Mouse (Mus musculus) heart, embryonic 16.5 days (tissue): ENCODE measurements at regions not wholly inside any gene's neighbourhood (a gene's known extent, or its start where the extent isn't known, plus 50 kb on each side); places are given as distances from the start of the nearest gene placed in this dataset.

Experiments used
- ATAC-seq: fragments of 200-750 bp; cut with Nextera tagmentation; replicated peaks from 2 replicates; pipeline ENCODE4 v1.8.0; 2017; ENCODE audit warnings: moderate number of reproducible peaks; ENCODE audit not compliant: insufficient read depth, low FRiP score; ENCODE audit errors: extremely low read depth
- H3K27ac ChIP-seq: fragments of 300-500 bp; sonication (generic); 2 replicates; pipeline ENCODE4 v1.5.1; 2014; ENCODE audit warnings: mild to moderate bottlenecking, low read length, control low read depth, moderate library complexity
- H3K27me3 ChIP-seq: fragments of 300-500 bp; sonication (generic); 2 replicates; pipeline ENCODE4 v1.6.1; 2014; ENCODE audit warnings: low read length, mixed read lengths; ENCODE audit not compliant: control insufficient read depth, insufficient read depth
- H3K36me3 ChIP-seq: fragments of 300-500 bp; sonication (generic); 2 replicates; pipeline ENCODE4 v1.6.1; 2014; ENCODE audit not compliant: control insufficient read depth, insufficient read depth
- H3K4me1 ChIP-seq: fragments of 300-500 bp; sonication (generic); 2 replicates; pipeline ENCODE4 v1.6.1; 2014; ENCODE audit warnings: low read length, mixed read lengths; ENCODE audit not compliant: control insufficient read depth, insufficient read depth
- H3K4me2 ChIP-seq: fragments of 300-500 bp; sonication (generic); 2 replicates; pipeline ENCODE4 v1.6.1; 2014; ENCODE audit warnings: low read depth, mild to moderate bottlenecking, control low read depth, low read length
- H3K4me3 ChIP-seq: fragments of 300-500 bp; sonication (generic); 2 replicates; pipeline ENCODE4 v1.5.1; 2014; ENCODE audit warnings: mild to moderate bottlenecking, control low read depth, low read length
- H3K9ac ChIP-seq: fragments of 300-500 bp; sonication (generic); 2 replicates; pipeline ENCODE4 v1.6.1; 2014; ENCODE audit warnings: low read length, control low read depth
- H3K9me3 ChIP-seq: fragments of 300-500 bp; sonication (generic); replicated peaks from 2 replicates; pipeline ENCODE4 v1.6.1; 2016; ENCODE audit warnings: low read length; ENCODE audit not compliant: control insufficient read depth
- WGBS: fragments of 180-500 bp; shearing (Covaris S2); extraction: QIAGEN DNeasy Blood & Tissue Kit; methylation state at CpG from one replicate; pipeline ENCODE4 v1.1.7; 2014; 5-methylcytosine and 5-hydroxymethylcytosine counted together

- Histone ChIP-seq H3K9me3 (no peaks in the 10 kb centered on the region), H3K4me3 (no peak overlapping the region), H3K36me3 (no peaks in the 10 kb centered on the region), H3K4me1 (0 out of 2 replicates have a peak, but pooled peaks cover 2% of the 10 kb centered on the region), H3K4me2 (peak overlapping the region; percentile 35; the same call in 1 of the 2 replicates), H3K9ac (no peak overlapping the region), H3K27ac (no peak overlapping the region), H3K27me3 (no peaks in the 10 kb centered on the region)
- no peak for ATAC-seq
- 28% methylated on average over 22 of the region's 22 CpGs for WGBS
Observed at GRCm38 (mm10) chr17:45251034-45251730, 182.4 kb downstream of the Cdc5l start.

DNA sequence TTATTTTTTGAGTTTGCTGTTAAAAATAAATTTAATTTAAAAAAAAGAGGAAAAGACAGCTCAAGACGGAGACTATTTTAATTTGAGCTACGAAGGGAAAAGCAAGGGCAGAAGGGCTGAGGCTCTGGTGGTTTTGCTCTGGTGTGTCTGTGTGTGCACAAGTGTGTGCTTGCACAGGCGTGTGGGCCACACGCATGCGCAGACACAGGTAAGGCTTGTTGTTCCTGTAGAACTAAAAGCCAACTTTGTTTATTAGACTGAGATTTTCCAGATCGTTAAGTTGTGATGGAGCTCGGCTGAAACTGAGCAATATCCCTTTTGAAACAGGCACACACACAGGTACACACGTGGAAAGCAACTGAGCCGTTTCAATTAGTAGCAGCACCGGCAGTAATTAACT is 183.1 kb downstream of the Cdc5l start:
- WGBS: 85% methylated on average over 10 of the region's 10 CpGs
- H3K4me2 ChIP-seq: no peak overlapping the region
- H3K9me3 ChIP-seq: no peaks in the 10 kb centered on the region
- ATAC-seq: no peak
- H3K27ac ChIP-seq: no peak overlapping the region
- H3K9ac ChIP-seq: no peak overlapping the region
- H3K4me1 ChIP-seq: 0 out of 2 replicates have a peak, but pooled peaks cover 2% of the 10 kb centered on the region
- no peak overlapping the region for H3K4me3 ChIP-seq
- H3K36me3 ChIP-seq: no peaks in the 10 kb centered on the region
- no peaks in the 10 kb centered on the region for H3K27me3 ChIP-seq

- Histone ChIP-seq H3K4me2 (no peak overlapping the region), H3K4me1 (0 out of 2 replicates have a peak, but pooled peaks cover 2% of the 10 kb centered on the region), H3K4me3 (no peak overlapping the region), H3K9me3 (no peaks in the 10 kb centered on the region), H3K27ac (no peak overlapping the region), H3K9ac (no peak overlapping the region), H3K36me3 (no peaks in the 10 kb centered on the region), H3K27me3 (no peaks in the 10 kb centered on the region)
- WGBS: 71% methylated on average over 29 of the region's 29 CpGs
- no peak for ATAC-seq
Observed at GRCm38 (mm10) chr17:45247142-45248137, 186.1 kb downstream of the Cdc5l start.

- H3K4me1 ChIP-seq: 0 out of 2 replicates have a peak, but pooled peaks cover 2% of the 10 kb centered on the region
- no peak overlapping the region for H3K27ac ChIP-seq
- H3K4me2 ChIP-seq: no peak overlapping the region
- H3K4me3 ChIP-seq: no peak overlapping the region
- 0 out of 2 replicates have a peak, but pooled peaks have one; percentile 28 for ATAC-seq
- no peak overlapping the region for H3K9ac ChIP-seq
- H3K27me3 ChIP-seq: no peaks in the 10 kb centered on the region
- H3K36me3 ChIP-seq: no peaks in the 10 kb centered on the region
- 45% methylated on average over 10 of the region's 10 CpGs for WGBS
- no peaks in the 10 kb centered on the region for H3K9me3 ChIP-seq
Observed at GRCm38 (mm10) chr17:45244870-45245269, 188.7 kb downstream of the Cdc5l start.

GRCm38 (mm10) chr17:45243103-45243502 is 190.4 kb downstream of the Cdc5l start:
- Histone ChIP-seq H3K36me3 (no peaks in the 10 kb centered on the region), H3K27ac (no peak overlapping the region), H3K4me1 (0 out of 2 replicates have a peak, but pooled peaks cover 2% of the 10 kb centered on the region), H3K4me3 (no peak overlapping the region), H3K27me3 (no peaks in the 10 kb centered on the region), H3K9me3 (no peaks in the 10 kb centered on the region), H3K9ac (no peak overlapping the region), H3K4me2 (no peak overlapping the region)
- 73% methylated on average over 7 of the region's 7 CpGs for WGBS
- ATAC-seq: no peak

- Histone ChIP-seq H3K9me3 (peaks cover 3% of the 10 kb centered on the region; the same call in 1 of the 2 replicates), H3K4me2 (no peak overlapping the region), H3K9ac (no peak overlapping the region), H3K4me3 (no peak overlapping the region), H3K27me3 (no peaks in the 10 kb centered on the region), H3K4me1 (0 out of 2 replicates have a peak, but pooled peaks cover 2% of the 10 kb centered on the region), H3K27ac (no peak overlapping the region), H3K36me3 (no peaks in the 10 kb centered on the region)
- ATAC-seq: no peak
- 85% methylated on average over 6 of the region's 6 CpGs for WGBS
Observed at GRCm38 (mm10) chr17:45242076-45242475, 191.5 kb downstream of the Cdc5l start.

DNA sequence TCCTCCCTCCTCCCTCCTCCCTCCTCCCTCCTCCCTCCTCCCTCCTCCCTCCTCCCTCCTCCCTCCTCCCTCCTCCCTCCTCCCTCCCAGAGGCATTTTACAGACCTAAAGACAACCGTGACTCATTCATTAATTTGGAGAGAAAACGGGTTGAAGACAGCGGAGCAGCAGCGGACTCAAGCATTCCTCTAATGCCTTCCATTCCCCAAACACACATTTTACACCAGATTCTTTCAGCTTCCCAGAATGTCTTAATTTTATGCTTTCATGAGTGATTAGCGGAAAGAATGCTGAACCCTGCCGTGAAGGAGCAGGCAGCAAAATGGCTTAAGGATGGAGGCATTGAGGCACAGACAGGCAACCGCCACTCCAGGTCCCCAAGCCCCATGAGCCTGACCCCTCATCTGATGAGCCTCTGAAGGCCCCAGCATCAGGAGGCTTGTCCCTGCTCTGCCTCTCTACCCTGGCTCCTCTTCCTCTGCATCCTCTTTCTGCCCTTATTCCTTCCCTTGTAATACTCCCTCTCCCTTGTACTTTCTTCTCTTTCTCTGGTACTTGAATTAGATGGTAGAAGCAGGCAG is 192.5 kb downstream of the Cdc5l start:
- 69% methylated on average over 6 of the region's 7 CpGs for WGBS
- no peak for ATAC-seq
- no peak overlapping the region for H3K9ac ChIP-seq
- H3K27me3 ChIP-seq: no peaks in the 10 kb centered on the region
- no peaks in the 10 kb centered on the region for H3K36me3 ChIP-seq
- peaks cover 7% of the 10 kb centered on the region; the same call in 1 of the 2 replicates for H3K9me3 ChIP-seq
- H3K4me1 ChIP-seq: 0 out of 2 replicates have a peak, but pooled peaks cover 2% of the 10 kb centered on the region
- no peak overlapping the region for H3K27ac ChIP-seq
- H3K4me3 ChIP-seq: no peak overlapping the region
- H3K4me2 ChIP-seq: no peak overlapping the region

DNA sequence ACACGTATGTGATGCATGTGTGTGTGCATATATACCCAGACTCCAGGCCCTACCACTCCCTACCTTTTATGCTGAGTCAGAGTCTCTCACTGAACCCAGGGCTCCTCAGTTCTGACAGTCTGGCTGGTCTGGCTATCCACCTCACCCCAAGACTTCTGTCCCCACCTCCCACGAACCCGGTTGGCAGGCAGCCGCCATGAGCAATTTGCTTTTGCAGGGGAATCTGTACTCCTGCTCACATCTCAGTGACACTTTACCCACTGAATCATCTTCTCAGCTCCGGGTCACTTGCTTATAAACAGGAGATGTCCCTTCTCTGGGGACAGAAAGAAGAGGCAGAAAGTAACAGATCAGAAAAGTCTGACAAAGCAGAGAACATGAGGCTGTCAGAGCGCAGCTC is 193.0 kb downstream of the Cdc5l start:
- 71% methylated on average over 6 of the region's 6 CpGs for WGBS
- H3K27me3 ChIP-seq: no peaks in the 10 kb centered on the region
- H3K4me1 ChIP-seq: 0 out of 2 replicates have a peak, but pooled peaks cover 2% of the 10 kb centered on the region
- ATAC-seq: no peak
- H3K9ac ChIP-seq: no peak overlapping the region
- H3K36me3 ChIP-seq: no peaks in the 10 kb centered on the region
- H3K27ac ChIP-seq: no peak overlapping the region
- no peak overlapping the region for H3K4me3 ChIP-seq
- no peak overlapping the region for H3K4me2 ChIP-seq
- H3K9me3 ChIP-seq: peaks cover 7% of the 10 kb centered on the region; the same call in 1 of the 2 replicates
